Mouse (Mus musculus) heart, embryonic 12.5 days (tissue): ENCODE data around the gene Tmem182. TPM values are rescaled to one million over a fixed set of nuclear protein-coding genes. Genes with fewer than 3 reads are reported as not detected.

Source experiments
- ATAC-seq: fragments of 200-750 bp; cut with Nextera tagmentation; 2 replicates; pipeline ENCODE4 v1.8.0; 2017; ENCODE audit warnings: moderate TSS enrichment, moderate library complexity; ENCODE audit not compliant: insufficient number of reproducible peaks, low FRiP score
- H3K27ac ChIP-seq: fragments of 300-500 bp; sonication (generic); 2 replicates; pipeline ENCODE4 v1.5.1; 2016; ENCODE audit warnings: mild to moderate bottlenecking, moderate library complexity; ENCODE audit not compliant: poor library complexity, severe bottlenecking
- H3K27me3 ChIP-seq: fragments of 300-500 bp; sonication (generic); replicated peaks from 2 replicates; pipeline ENCODE4 v1.6.1; 2016; ENCODE audit warnings: mild to moderate bottlenecking, moderate library complexity
- H3K36me3 ChIP-seq: fragments of 300-500 bp; sonication (generic); 2 replicates; pipeline ENCODE4 v1.6.1; 2016; ENCODE audit warnings: mild to moderate bottlenecking, moderate library complexity
- H3K4me1 ChIP-seq: fragments of 300-500 bp; sonication (generic); replicated peaks from 2 replicates; pipeline ENCODE4 v1.6.1; 2016; ENCODE audit warnings: mild to moderate bottlenecking
- H3K4me2 ChIP-seq: fragments of 300-500 bp; sonication (generic); 2 replicates; pipeline ENCODE4 v1.6.1; 2016; ENCODE audit warnings: mild to moderate bottlenecking, moderate library complexity
- H3K4me3 ChIP-seq: fragments of 300-500 bp; sonication (generic); 2 replicates; pipeline ENCODE4 v1.5.1; 2016; ENCODE audit warnings: mild to moderate bottlenecking
- H3K9ac ChIP-seq: fragments of 300-500 bp; sonication (generic); 2 replicates; pipeline ENCODE4 v1.6.1; 2016; ENCODE audit warnings: mild to moderate bottlenecking, moderate library complexity
- H3K9me3 ChIP-seq: fragments of 300-500 bp; sonication (generic); replicated peaks from 2 replicates; pipeline ENCODE4 v1.6.1; 2016; ENCODE audit warnings: mild to moderate bottlenecking, moderate library complexity
- WGBS: fragments of 180-500 bp; shearing (Covaris S2); methylation state at CpG from one replicate; pipeline ENCODE4 v1.1.7; 2016; 5-methylcytosine and 5-hydroxymethylcytosine counted together
- polyA plus RNA-seq: library from polyadenylated mRNA; unstranded; fragments of >200 nt; fragmentation: Nextera tagmentation; extraction: Ambion mirVana; gene quantifications from 2 replicates; pipeline ENCODE4 v1.2.1, GENCODE M21; 2016

The Tmem182 gene
- polyA plus RNA-seq, 1 experiment from 2014 or later = 21.1 TPM

GRCm38 (mm10) chr1:40835468-40835867, 30.1 kb downstream of the Tmem182 start:
- no peak overlapping the region for H3K4me2 ChIP-seq
- WGBS = 73% methylated on average over 4 of the region's 4 CpGs
- no peak overlapping the region for H3K27ac ChIP-seq
- no peak overlapping the region for H3K9ac ChIP-seq
- H3K36me3 ChIP-seq = no peaks in the 10 kb centered on the region
- ATAC-seq = no peak
- no peak overlapping the region for H3K4me3 ChIP-seq
- H3K27me3 ChIP-seq = no peaks in the 10 kb centered on the region
- H3K4me1 ChIP-seq = no peaks in the 10 kb centered on the region
- no peaks in the 10 kb centered on the region for H3K9me3 ChIP-seq

GRCm38 (mm10) chr1:40840605-40841004, 35.2 kb downstream of the Tmem182 start:
- H3K4me3 ChIP-seq = no peak overlapping the region
- 80% methylated on average over 8 of the region's 8 CpGs for WGBS
- H3K27ac ChIP-seq = no peak overlapping the region
- H3K9ac ChIP-seq = no peak overlapping the region
- no peaks in the 10 kb centered on the region for H3K36me3 ChIP-seq
- no peaks in the 10 kb centered on the region for H3K27me3 ChIP-seq
- H3K9me3 ChIP-seq = no peaks in the 10 kb centered on the region
- ATAC-seq = no peak
- H3K4me2 ChIP-seq = no peak overlapping the region
- H3K4me1 ChIP-seq = peaks cover 12% of the 10 kb centered on the region

GRCm38 (mm10) chr1:40841032-40841761, 35.8 kb downstream of the Tmem182 start:
- WGBS = 65% methylated on average over 5 of the region's 5 CpGs

GRCm38 (mm10) chr1:40844616-40845015, 39.2 kb downstream of the Tmem182 start:
- Histone ChIP-seq H3K9ac (no peak overlapping the region), H3K36me3 (no peaks in the 10 kb centered on the region), H3K4me2 (no peak overlapping the region), H3K27ac (no peak overlapping the region), H3K4me3 (no peak overlapping the region), H3K27me3 (no peaks in the 10 kb centered on the region), H3K9me3 (no peaks in the 10 kb centered on the region), H3K4me1 (peaks cover 15% of the 10 kb centered on the region)
- ATAC-seq = no peak

More at GRCm38 (mm10) chr1:40841032-40841761, 35.8 kb downstream of the Tmem182 start:
- no peak overlapping the region for H3K4me3 ChIP-seq
- H3K27ac ChIP-seq = peak overlapping the region; percentile 36; the same call in 1 of the 2 replicates
- ATAC-seq = peak; percentile 42
- peak overlapping the region; percentile 12; the same call in 1 of the 2 replicates for H3K9ac ChIP-seq
- H3K4me2 ChIP-seq = no peak overlapping the region
- peaks cover 12% of the 10 kb centered on the region for H3K4me1 ChIP-seq
- H3K36me3 ChIP-seq = no peaks in the 10 kb centered on the region
- H3K9me3 ChIP-seq = no peaks in the 10 kb centered on the region
- H3K27me3 ChIP-seq = no peaks in the 10 kb centered on the region

- H3K9me3 ChIP-seq = no peaks in the 10 kb centered on the region
- 27% methylated on average over 2 of the region's 2 CpGs for WGBS
- H3K4me2 ChIP-seq = no peak overlapping the region
- no peak for ATAC-seq
- H3K27me3 ChIP-seq = no peaks in the 10 kb centered on the region
- H3K36me3 ChIP-seq = no peaks in the 10 kb centered on the region
- H3K27ac ChIP-seq = no peak overlapping the region
- H3K4me3 ChIP-seq = no peak overlapping the region
- H3K4me1 ChIP-seq = peaks cover 4% of the 10 kb centered on the region; the same call in 1 of the 2 replicates
- no peak overlapping the region for H3K9ac ChIP-seq
Observed at GRCm38 (mm10) chr1:40847196-40847938, 42.0 kb downstream of the Tmem182 start.

GRCm38 (mm10) chr1:40851286-40851685, 45.9 kb downstream of the Tmem182 start:
- no peak overlapping the region for H3K27ac ChIP-seq
- no peaks in the 10 kb centered on the region for H3K27me3 ChIP-seq

GRCm38 (mm10) chr1:40855268-40855667, 49.9 kb downstream of the Tmem182 start:
- Histone ChIP-seq H3K4me2 (no peak overlapping the region), H3K9me3 (peaks cover 3% of the 10 kb centered on the region; the same call in 1 of the 2 replicates), H3K27me3 (no peaks in the 10 kb centered on the region), H3K4me3 (no peak overlapping the region), H3K9ac (no peak overlapping the region), H3K27ac (no peak overlapping the region), H3K36me3 (no peaks in the 10 kb centered on the region), H3K4me1 (no peaks in the 10 kb centered on the region)
- 74% methylated on average over 1 of the region's 1 CpGs for WGBS
- ATAC-seq = no peak

More at GRCm38 (mm10) chr1:40851286-40851685, 45.9 kb downstream of the Tmem182 start:
- Histone ChIP-seq H3K36me3 (no peaks in the 10 kb centered on the region), H3K9me3 (no peaks in the 10 kb centered on the region), H3K9ac (no peak overlapping the region), H3K4me2 (no peak overlapping the region), H3K4me1 (peaks cover 4% of the 10 kb centered on the region; the same call in 1 of the 2 replicates), H3K4me3 (no peak overlapping the region)
- no peak for ATAC-seq

- no peaks in the 10 kb centered on the region for H3K36me3 ChIP-seq
- WGBS = 63% methylated on average over 4 of the region's 4 CpGs
- H3K4me3 ChIP-seq = no peak overlapping the region
- H3K27me3 ChIP-seq = no peaks in the 10 kb centered on the region
- H3K27ac ChIP-seq = no peak overlapping the region
- H3K9ac ChIP-seq = no peak overlapping the region
- no peak overlapping the region for H3K4me2 ChIP-seq
- peaks cover 3% of the 10 kb centered on the region; the same call in 1 of the 2 replicates for H3K9me3 ChIP-seq
- no peaks in the 10 kb centered on the region for H3K4me1 ChIP-seq
- no peak for ATAC-seq
Observed at GRCm38 (mm10) chr1:40856846-40857636, 51.6 kb downstream of the Tmem182 start.

GRCm38 (mm10) chr1:40865043-40865442, 59.6 kb downstream of the Tmem182 start:
- WGBS = 64% methylated on average over 6 of the region's 6 CpGs
- Histone ChIP-seq H3K27me3 (no peaks in the 10 kb centered on the region), H3K4me1 (no peaks in the 10 kb centered on the region), H3K36me3 (no peaks in the 10 kb centered on the region), H3K9me3 (no peaks in the 10 kb centered on the region), H3K4me2 (no peak overlapping the region), H3K4me3 (no peak overlapping the region), H3K9ac (no peak overlapping the region), H3K27ac (no peak overlapping the region)
- no peak for ATAC-seq

- no peaks in the 10 kb centered on the region for H3K27me3 ChIP-seq
- H3K36me3 ChIP-seq = no peaks in the 10 kb centered on the region
- H3K4me2 ChIP-seq = no peak overlapping the region
- no peak overlapping the region for H3K27ac ChIP-seq
- no peaks in the 10 kb centered on the region for H3K4me1 ChIP-seq
- ATAC-seq = no peak
- 79% methylated on average over 3 of the region's 3 CpGs for WGBS
- H3K9me3 ChIP-seq = no peaks in the 10 kb centered on the region
- H3K4me3 ChIP-seq = no peak overlapping the region
- no peak overlapping the region for H3K9ac ChIP-seq
Observed at GRCm38 (mm10) chr1:40867106-40867505, 61.7 kb downstream of the Tmem182 start.

- ATAC-seq = no peak
- H3K27me3 ChIP-seq = no peaks in the 10 kb centered on the region
- no peaks in the 10 kb centered on the region for H3K36me3 ChIP-seq
- H3K9ac ChIP-seq = no peak overlapping the region
- H3K4me1 ChIP-seq = no peaks in the 10 kb centered on the region
- no peak overlapping the region for H3K4me2 ChIP-seq
- no peak overlapping the region for H3K4me3 ChIP-seq
- H3K27ac ChIP-seq = no peak overlapping the region
- H3K9me3 ChIP-seq = no peaks in the 10 kb centered on the region
- 76% methylated on average over 2 of the region's 2 CpGs for WGBS
Observed at GRCm38 (mm10) chr1:40867651-40868050, 62.2 kb downstream of the Tmem182 start.
